Mouse (Mus musculus) midbrain, postnatal 0 days (tissue): Measurements from ENCODE around the gene Ptpro. TPM values are rescaled to one million over a fixed set of nuclear protein-coding genes. Genes with fewer than 3 reads are reported as not detected.
A peak's percentile ranks its signal among the peaks of the same experiment; 100 is the strongest.

ENCODE experiments used
- ATAC-seq: fragments of 200-750 bp; cut with Nextera tagmentation; 2 replicates; pipeline ENCODE4 v1.8.0; 2017; ENCODE audit warnings: moderate number of reproducible peaks, mild to moderate bottlenecking, moderate TSS enrichment, moderate library complexity; ENCODE audit not compliant: low FRiP score
- DNase-seq: peaks from one replicate; pipeline ENCODE4 v3.0.0-alpha.2; 2015; ENCODE audit warnings: low spot score
- H3K27ac ChIP-seq: fragments of 300-500 bp; sonication (generic); 2 replicates; pipeline ENCODE4 v1.5.1; 2014; ENCODE audit warnings: low read depth, mild to moderate bottlenecking, low read length, mixed read lengths
- H3K27me3 ChIP-seq: fragments of 300-500 bp; sonication (generic); 2 replicates; pipeline ENCODE4 v1.6.1; 2014; ENCODE audit warnings: low read length, control low read depth, mixed read lengths; ENCODE audit not compliant: insufficient read depth
- H3K36me3 ChIP-seq: fragments of 300-500 bp; sonication (generic); 2 replicates; pipeline ENCODE4 v1.6.1; 2014; ENCODE audit warnings: low read length, control low read depth, mixed read lengths; ENCODE audit not compliant: insufficient read depth
- H3K4me1 ChIP-seq: fragments of 300-500 bp; sonication (generic); 2 replicates; pipeline ENCODE4 v1.6.1; 2014; ENCODE audit warnings: mild to moderate bottlenecking, control low read depth, antibody characterized with exemption, low read length, mixed read lengths; ENCODE audit not compliant: insufficient read depth
- H3K4me2 ChIP-seq: fragments of 300-500 bp; sonication (generic); 2 replicates; pipeline ENCODE4 v1.6.1; 2014; ENCODE audit warnings: low read depth, mild to moderate bottlenecking, low read length, mixed read lengths; ENCODE audit not compliant: poor library complexity, severe bottlenecking
- H3K4me3 ChIP-seq: fragments of 300-500 bp; sonication (generic); 2 replicates; pipeline ENCODE4 v1.5.1; 2014; ENCODE audit warnings: low read depth, mild to moderate bottlenecking, low read length, moderate library complexity
- H3K9ac ChIP-seq: fragments of 300-500 bp; sonication (generic); replicated peaks from 2 replicates; pipeline ENCODE4 v1.6.1; 2014; ENCODE audit warnings: mild to moderate bottlenecking, low read length, moderate library complexity, mixed read lengths; ENCODE audit not compliant: poor library complexity, severe bottlenecking
- H3K9me3 ChIP-seq: fragments of 300-500 bp; sonication (generic); 2 replicates; pipeline ENCODE4 v1.6.1; 2016; ENCODE audit warnings: low read length, control low read depth
- CTCF ChIP-seq: IDR thresholded peaks from 2 replicates; pipeline ENCODE4 v1.5.1; 2016; ENCODE audit warnings: antibody characterized with exemption, mild to moderate bottlenecking
- WGBS: fragments of 180-500 bp; shearing (Covaris S2); extraction: QIAGEN DNeasy Blood & Tissue Kit; methylation state at CpG from one replicate; pipeline ENCODE4 v1.1.7; 2014; 5-methylcytosine and 5-hydroxymethylcytosine counted together
- polyA plus RNA-seq: library from polyadenylated mRNA; unstranded; fragments of >200 nt; fragmentation: Nextera tagmentation; extraction: Ambion mirVana; gene quantifications from 2 replicates; pipeline ENCODE4 v1.2.1, GENCODE M21; 2015
- total RNA-seq: library from RNA; depleted of rRNA; stranded (reverse); fragments of >200 nt; gene quantifications from 2 replicates; pipeline ENCODE4 v1.2.3, GENCODE M21; 2014

Ptpro gene
- total and polyA plus RNA-seq, 2 experiments from 2014 or later, result 58.7 to 122 TPM

- DNase-seq, result no peak
These were observed 119.3 kb downstream of the Ptpro start for GRCm38 (mm10) chr6:137371455-137371854.

GRCm38 (mm10) chr6:137373920-137374319 is 121.8 kb downstream of the Ptpro start:
- H3K4me1 ChIP-seq, result no peaks in the 10 kb centered on the region
- no peak overlapping the region for H3K4me3 ChIP-seq
- no peaks in the 10 kb centered on the region for H3K36me3 ChIP-seq
- H3K9ac ChIP-seq, result no peak overlapping the region
- H3K9me3 ChIP-seq, result no peaks in the 10 kb centered on the region
- no peak for DNase-seq
- H3K4me2 ChIP-seq, result no peak overlapping the region
- WGBS, result 87% methylated on average over 6 of the region's 6 CpGs
- H3K27me3 ChIP-seq, result no peaks in the 10 kb centered on the region
- TF ChIP-seq CTCF, result no peak
- no peak for ATAC-seq
- H3K27ac ChIP-seq, result no peak overlapping the region

More at GRCm38 (mm10) chr6:137371455-137371854, 119.3 kb downstream of the Ptpro start:
- Histone ChIP-seq H3K9ac (no peak overlapping the region), H3K36me3 (no peaks in the 10 kb centered on the region), H3K4me2 (no peak overlapping the region), H3K9me3 (no peaks in the 10 kb centered on the region), H3K4me1 (no peaks in the 10 kb centered on the region), H3K27me3 (no peaks in the 10 kb centered on the region), H3K4me3 (no peak overlapping the region), H3K27ac (no peak overlapping the region)
- WGBS, result 49% methylated on average over 6 of the region's 6 CpGs
- no peak for TF ChIP-seq CTCF
- peak; percentile 67; the same call in 1 of the 2 replicates for ATAC-seq

GRCm38 (mm10) chr6:137382546-137382945 is 130.4 kb downstream of the Ptpro start:
- Histone ChIP-seq H3K9ac (no peak overlapping the region), H3K4me2 (no peak overlapping the region), H3K27me3 (no peaks in the 10 kb centered on the region), H3K4me3 (no peak overlapping the region), H3K36me3 (peaks cover 10% of the 10 kb centered on the region; the same call in 1 of the 2 replicates), H3K27ac (no peak overlapping the region), H3K9me3 (no peaks in the 10 kb centered on the region), H3K4me1 (no peaks in the 10 kb centered on the region)
- no peak for ATAC-seq
- 43% methylated on average over 9 of the region's 9 CpGs for WGBS
- TF ChIP-seq CTCF, result no peak
- peak; percentile 16 for DNase-seq

- no peaks in the 10 kb centered on the region for H3K4me1 ChIP-seq
- H3K4me3 ChIP-seq, result no peak overlapping the region
- H3K9me3 ChIP-seq, result no peaks in the 10 kb centered on the region
- H3K9ac ChIP-seq, result no peak overlapping the region
- no peak for TF ChIP-seq CTCF
- DNase-seq (no peak), ATAC-seq (no peak)
- no peak overlapping the region for H3K4me2 ChIP-seq
- no peak overlapping the region for H3K27ac ChIP-seq
- WGBS, result 89% methylated on average over 4 of the region's 4 CpGs
- no peaks in the 10 kb centered on the region for H3K27me3 ChIP-seq
- H3K36me3 ChIP-seq, result peaks cover 15% of the 10 kb centered on the region
These were observed 134.2 kb downstream of the Ptpro start for GRCm38 (mm10) chr6:137386344-137386743.

GRCm38 (mm10) chr6:137386935-137387334 is 134.8 kb downstream of the Ptpro start:
- WGBS, result 58% methylated on average over 3 of the region's 4 CpGs
- DNase-seq, result no peak
- no peak for TF ChIP-seq CTCF

GRCm38 (mm10) chr6:137395075-137395474 is 143.0 kb downstream of the Ptpro start:
- Histone ChIP-seq H3K4me1 (no peaks in the 10 kb centered on the region), H3K9me3 (no peaks in the 10 kb centered on the region), H3K4me3 (no peak overlapping the region), H3K4me2 (no peak overlapping the region), H3K36me3 (no peaks in the 10 kb centered on the region; the same call in 1 of the 2 replicates), H3K27ac (no peak overlapping the region), H3K9ac (no peak overlapping the region), H3K27me3 (no peaks in the 10 kb centered on the region)
- DNase-seq (no peak), ATAC-seq (no peak)
- no peak for TF ChIP-seq CTCF
- 84% methylated on average over 7 of the region's 7 CpGs for WGBS

More at GRCm38 (mm10) chr6:137386935-137387334, 134.8 kb downstream of the Ptpro start:
- Histone ChIP-seq H3K27ac (no peak overlapping the region), H3K9ac (no peak overlapping the region), H3K4me1 (no peaks in the 10 kb centered on the region), H3K9me3 (no peaks in the 10 kb centered on the region), H3K4me2 (no peak overlapping the region), H3K27me3 (no peaks in the 10 kb centered on the region), H3K36me3 (peaks cover 15% of the 10 kb centered on the region), H3K4me3 (no peak overlapping the region)
- no peak for ATAC-seq
